24 mouse cellular contexts compared by ENCODE assay signal in the genomic region with DNA sequence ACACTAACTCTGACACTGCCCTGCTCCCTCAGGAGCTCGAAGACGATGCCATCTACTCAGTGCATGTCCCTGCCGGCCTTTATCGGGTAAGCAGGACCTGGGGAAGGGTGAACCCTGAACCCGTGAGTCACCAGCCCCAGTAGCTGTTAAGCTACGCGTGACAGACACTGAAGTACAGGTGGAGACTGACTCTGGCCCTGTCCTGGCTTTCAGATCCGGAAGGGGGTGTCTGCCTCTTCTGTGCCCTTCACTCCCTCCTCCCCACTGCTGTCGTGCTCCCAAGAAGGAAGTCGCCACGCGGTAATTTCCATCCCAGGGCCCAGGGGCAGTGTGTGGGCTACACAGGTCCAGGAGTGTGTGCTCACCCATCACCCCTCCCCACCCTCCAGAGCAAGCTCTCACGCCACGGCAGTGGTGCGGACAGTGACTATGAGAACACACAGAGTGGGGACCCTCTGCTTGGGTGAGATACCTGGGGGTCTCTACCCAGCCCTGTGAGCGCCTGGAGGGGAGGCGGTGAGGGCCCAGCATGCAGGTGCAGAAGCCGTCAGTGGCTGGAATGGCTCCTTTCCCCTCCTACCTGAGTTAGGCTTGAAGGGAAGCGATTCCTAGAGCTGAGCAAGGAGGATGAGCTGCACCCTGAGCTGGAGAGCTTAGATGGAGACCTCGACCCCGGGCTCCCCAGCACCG. TPM values are rescaled to one million over a fixed set of nuclear protein-coding genes. Genes with fewer than 3 reads are reported as not detected.
DNase-seq lines count a peak whose midpoint lies in the region; ATAC-seq lines count a peak whose summit lies in the region.
"Had no signal": no experiment of that assay in that cellular context is flagged by ENCODE, and none has a peak within 500 bp of the region (broad histone marks: within the 10 kb centered on the region; RNA-seq: fewer than 3 reads in every experiment).

No protein-coding gene starts in this region.

- peak; percentile 40 for DNase-seq in cerebellum, adult 9-11 months
- no peak for DNase-seq in cerebellum, postnatal 14 days
- DNase-seq in limb, embryonic 10.5 days (ENCODE audit: low spot score) = no peak
- DNase-seq in yolk sac, embryonic 10.5 days (ENCODE audit: low spot score) = peak; percentile 32
- DNase-seq: adrenal gland, adult 2 months; B cell, adult 2 months; liver; right cerebral cortex, adult 18-20 months; right cerebral cortex, postnatal 4 days had no signal

- H3K36me3 ChIP-seq in limb, embryonic 12.5 days = peaks cover 94% of the 10 kb centered on the region
- peaks cover 95% of the 10 kb centered on the region for H3K36me3 ChIP-seq in limb, embryonic 10.5 days
- H3K36me3 ChIP-seq in intestine, embryonic 15.5 days = peaks cover 53% of the 10 kb centered on the region

- H3K27ac ChIP-seq in limb, embryonic 12.5 days = 0 out of 2 replicates have a peak overlapping the region, but pooled peaks have one; percentile 29
- H3K27ac ChIP-seq in limb, embryonic 10.5 days = no peak overlapping the region
- peak overlapping the region; percentile 75 for H3K27ac ChIP-seq in intestine, embryonic 15.5 days
- H3K27ac ChIP-seq: forebrain, embryonic 10.5 days; hindbrain, embryonic 13.5 days; liver, embryonic 15.5 days; macrophage; stomach, postnatal 0 days had no signal

- 89% methylated on average over 22 of the region's 22 CpGs for WGBS in limb, embryonic 12.5 days
- 91% methylated on average over 22 of the region's 22 CpGs for WGBS in limb, embryonic 10.5 days
- WGBS in intestine, embryonic 15.5 days = 79% methylated on average over 22 of the region's 22 CpGs

- no peaks in the 10 kb centered on the region for H3K27me3 ChIP-seq in limb, embryonic 12.5 days
- no peaks in the 10 kb centered on the region for H3K27me3 ChIP-seq in limb, embryonic 10.5 days (ENCODE audit: low read depth, poor library complexity, severe bottlenecking)
- no peaks in the 10 kb centered on the region for H3K27me3 ChIP-seq in intestine, embryonic 15.5 days (replicated peaks)
- H3K27me3 ChIP-seq: CH12.LX; hindbrain, embryonic 13.5 days had no signal

- no peak overlapping the region for H3K4me2 ChIP-seq in limb, embryonic 12.5 days
- 0 out of 2 replicates have a peak overlapping the region, but pooled peaks have one; percentile 17 for H3K4me2 ChIP-seq in intestine, embryonic 15.5 days (replicated peaks)
- H3K4me2 ChIP-seq: hindbrain, embryonic 13.5 days; liver, embryonic 15.5 days had no signal

- H3K9ac ChIP-seq in limb, embryonic 12.5 days (replicated peaks) = no peak overlapping the region
- H3K9ac ChIP-seq in intestine, embryonic 15.5 days = no peak overlapping the region
- H3K9ac ChIP-seq: hindbrain, embryonic 13.5 days; liver, embryonic 15.5 days had no signal

- no peak for ATAC-seq in limb, embryonic 12.5 days (ENCODE audit: insufficient number of reproducible peaks, insufficient read depth, low FRiP score, low TSS enrichment, low read depth)
- ATAC-seq in intestine, embryonic 15.5 days = peak; percentile 66
- ATAC-seq in frontal cortex, adult (ENCODE audit: low TSS enrichment) = no peak

- no peak overlapping the region for H3K4me3 ChIP-seq in limb, embryonic 12.5 days (replicated peaks)
- H3K4me3 ChIP-seq in limb, embryonic 10.5 days = no peak overlapping the region
- no peak overlapping the region for H3K4me3 ChIP-seq in intestine, embryonic 15.5 days (replicated peaks)
- H3K4me3 ChIP-seq: forebrain, embryonic 10.5 days; hindbrain, embryonic 13.5 days; liver, embryonic 15.5 days had no signal

- H3K4me1 ChIP-seq in limb, embryonic 12.5 days (replicated peaks) = peaks cover 16% of the 10 kb centered on the region
- H3K4me1 ChIP-seq in limb, embryonic 10.5 days = peaks cover 27% of the 10 kb centered on the region
- peaks cover 34% of the 10 kb centered on the region for H3K4me1 ChIP-seq in intestine, embryonic 15.5 days (replicated peaks)

- H3K9me3 ChIP-seq in limb, embryonic 12.5 days = no peaks in the 10 kb centered on the region
- no peaks in the 10 kb centered on the region for H3K9me3 ChIP-seq in limb, embryonic 10.5 days (replicated peaks)
- H3K9me3 ChIP-seq in intestine, embryonic 15.5 days = no peaks in the 10 kb centered on the region
- H3K9me3 ChIP-seq: forebrain, embryonic 10.5 days; hindbrain, embryonic 13.5 days; liver, embryonic 15.5 days had no signal

RNA-seq across cellular contexts. Expression of a gene that starts 9.5 kb away (rescaled TPM):
- 1.5 and 2.4 TPM in 2 replicates for polyA plus RNA-seq in limb, embryonic 12.5 days (2016; fragmentation: Nextera tagmentation; extraction: Ambion mirVana)
- 1.4 and 2.0 TPM in 2 replicates for polyA plus RNA-seq in limb, embryonic 10.5 days (2016; fragmentation: Nextera tagmentation; extraction: Ambion mirVana)
- 3.5 and 3.6 TPM in 2 replicates for polyA plus RNA-seq in intestine, embryonic 15.5 days (2015; fragmentation: Nextera tagmentation; extraction: Ambion mirVana)

RNA-seq across cellular contexts. Expression of a gene that starts 10.3 kb away (rescaled TPM):
- 49.1 and 53.2 TPM in 2 replicates for polyA plus RNA-seq in limb, embryonic 12.5 days (2016; fragmentation: Nextera tagmentation; extraction: Ambion mirVana)
- 33.4 and 38.7 TPM in 2 replicates for polyA plus RNA-seq in limb, embryonic 10.5 days (2016; fragmentation: Nextera tagmentation; extraction: Ambion mirVana)
- polyA plus RNA-seq in intestine, embryonic 15.5 days (2015; fragmentation: Nextera tagmentation; extraction: Ambion mirVana) = 28.5 and 29.1 TPM in 2 replicates

RNA-seq across cellular contexts. Expression of a gene that starts 12.1 kb away (rescaled TPM):
- 10.2 and 10.3 TPM in 2 replicates for polyA plus RNA-seq in limb, embryonic 12.5 days (2016; fragmentation: Nextera tagmentation; extraction: Ambion mirVana)
- 13.6 and 14.8 TPM in 2 replicates for polyA plus RNA-seq in limb, embryonic 10.5 days (2016; fragmentation: Nextera tagmentation; extraction: Ambion mirVana)
- 10.7 and 11.8 TPM in 2 replicates for polyA plus RNA-seq in intestine, embryonic 15.5 days (2015; fragmentation: Nextera tagmentation; extraction: Ambion mirVana)

RNA-seq across cellular contexts. Expression of a gene that starts 13.6 kb away (rescaled TPM):
- not detected in 2 replicates for polyA plus RNA-seq in limb, embryonic 12.5 days (2016; fragmentation: Nextera tagmentation; extraction: Ambion mirVana)
- 0.14 TPM in 1 of 2 replicates, not detected in the other for polyA plus RNA-seq in limb, embryonic 10.5 days (2016; fragmentation: Nextera tagmentation; extraction: Ambion mirVana)
- not detected in 2 replicates for polyA plus RNA-seq in intestine, embryonic 15.5 days (2015; fragmentation: Nextera tagmentation; extraction: Ambion mirVana)
- polyA plus RNA-seq: adrenal gland, adult 2 months; heart, embryonic 14.5 days; hindbrain, embryonic 13.5 days; kidney, embryonic 14.5 days; lung, embryonic 16.5 days; macrophage; midbrain, postnatal 0 days; neural tube, embryonic 14.5 days; urinary bladder, adult 2 months had no signal

RNA-seq across cellular contexts. Expression of a gene that starts 16.0 kb away (rescaled TPM):
- polyA plus RNA-seq in limb, embryonic 12.5 days (2016; fragmentation: Nextera tagmentation; extraction: Ambion mirVana) = 12.9 and 13.1 TPM in 2 replicates
- polyA plus RNA-seq in limb, embryonic 10.5 days (2016; fragmentation: Nextera tagmentation; extraction: Ambion mirVana) = 12.5 and 13.4 TPM in 2 replicates
- polyA plus RNA-seq in intestine, embryonic 15.5 days (2015; fragmentation: Nextera tagmentation; extraction: Ambion mirVana) = 4.9 and 5.1 TPM in 2 replicates

Comparison
In these comparisons a context has a peak if more than half of its experiments do, and no peak if none do; other contexts are left out.
1. DNase-seq: peak in cerebellum, adult 9-11 months (single experiment) and yolk sac, embryonic 10.5 days (single experiment); none in cerebellum, postnatal 14 days (0 of 2) and limb, embryonic 10.5 days (single experiment).